Mouse (Mus musculus) limb, embryonic 15.5 days (tissue): Measurements from ENCODE around the gene Rufy2. TPM values are rescaled to one million over a fixed set of nuclear protein-coding genes. Genes with fewer than 3 reads are reported as not detected.
"Not testable (repeated sequence)": the region's sequence is repeated elsewhere in the genome, so short reads cannot be mapped to it uniquely, and the experiment has no call there.

Source experiments
- ATAC-seq: fragments of 200-750 bp; cut with Nextera tagmentation; 2 replicates; pipeline ENCODE4 v1.8.0; 2017; ENCODE audit warnings: low read depth, moderate TSS enrichment; ENCODE audit not compliant: insufficient number of reproducible peaks, low FRiP score, low TSS enrichment
- H3K27ac ChIP-seq: fragments of 300-500 bp; sonication (generic); 2 replicates; pipeline ENCODE4 v1.5.1; 2015; ENCODE audit warnings: moderate library complexity, mild to moderate bottlenecking, inconsistent platforms
- H3K27me3 ChIP-seq: fragments of 300-500 bp; sonication (generic); 2 replicates; pipeline ENCODE4 v1.6.1; 2015; ENCODE audit warnings: inconsistent platforms
- H3K36me3 ChIP-seq: fragments of 300-500 bp; sonication (generic); 2 replicates; pipeline ENCODE4 v1.6.1; 2015; ENCODE audit warnings: inconsistent platforms
- H3K4me1 ChIP-seq: fragments of 300-500 bp; sonication (generic); 2 replicates; pipeline ENCODE4 v1.6.1; 2015; ENCODE audit warnings: inconsistent platforms
- H3K4me2 ChIP-seq: fragments of 300-500 bp; sonication (generic); 2 replicates; pipeline ENCODE4 v1.6.1; 2015; ENCODE audit warnings: mild to moderate bottlenecking, inconsistent platforms
- H3K4me3 ChIP-seq: fragments of 300-500 bp; sonication (generic); 2 replicates; pipeline ENCODE4 v1.5.1; 2015; ENCODE audit warnings: mild to moderate bottlenecking, inconsistent platforms
- H3K9ac ChIP-seq: fragments of 300-500 bp; sonication (generic); 2 replicates; pipeline ENCODE4 v1.6.1; 2015; ENCODE audit warnings: inconsistent platforms
- H3K9me3 ChIP-seq: fragments of 300-500 bp; sonication (generic); 2 replicates; pipeline ENCODE4 v1.6.1; 2016; ENCODE audit warnings: inconsistent platforms
- WGBS: fragments of 180-500 bp; shearing (Covaris S2); methylation state at CpG from one replicate; pipeline ENCODE4 v1.1.7; 2015; 5-methylcytosine and 5-hydroxymethylcytosine counted together
- polyA plus RNA-seq: library from polyadenylated mRNA; unstranded; fragments of >200 nt; fragmentation: Nextera tagmentation; extraction: Ambion mirVana; gene quantifications from 2 replicates; pipeline ENCODE4 v1.2.1, GENCODE M21; 2015

Rufy2 gene
- polyA plus RNA-seq, 1 experiment from 2014 or later = 28.6 TPM

DNA sequence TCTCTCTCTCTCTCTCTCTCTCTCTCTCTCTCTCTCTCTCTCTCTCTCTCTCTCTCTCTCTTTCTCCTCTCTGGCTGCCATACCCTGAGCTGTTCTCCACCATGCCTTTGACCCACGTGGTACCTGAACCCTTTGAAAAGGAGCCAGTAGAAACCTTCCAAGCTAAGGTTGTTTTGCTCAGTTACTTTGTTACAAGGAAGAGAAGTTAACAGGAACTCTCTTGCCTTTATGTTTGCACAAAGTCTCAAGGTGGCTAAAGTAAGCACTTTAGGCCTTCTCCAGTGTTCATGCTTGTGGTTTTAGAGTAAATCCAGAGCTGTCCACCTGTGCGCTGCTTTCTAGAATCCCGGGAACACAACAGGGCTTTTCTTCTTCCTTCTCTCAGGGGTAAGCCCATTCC lies 52.2 kb downstream of the Rufy2 start:
- 80% methylated on average over 3 of the region's 3 CpGs for WGBS
- ATAC-seq = no peak
- no peaks in the 10 kb centered on the region for H3K36me3 ChIP-seq
- no peak overlapping the region for H3K27ac ChIP-seq
- no peaks in the 10 kb centered on the region for H3K27me3 ChIP-seq
- no peaks in the 10 kb centered on the region for H3K4me1 ChIP-seq
- no peak overlapping the region for H3K9ac ChIP-seq
- H3K9me3 ChIP-seq = no peaks in the 10 kb centered on the region
- H3K4me2 ChIP-seq = no peak overlapping the region
- no peak overlapping the region for H3K4me3 ChIP-seq

DNA sequence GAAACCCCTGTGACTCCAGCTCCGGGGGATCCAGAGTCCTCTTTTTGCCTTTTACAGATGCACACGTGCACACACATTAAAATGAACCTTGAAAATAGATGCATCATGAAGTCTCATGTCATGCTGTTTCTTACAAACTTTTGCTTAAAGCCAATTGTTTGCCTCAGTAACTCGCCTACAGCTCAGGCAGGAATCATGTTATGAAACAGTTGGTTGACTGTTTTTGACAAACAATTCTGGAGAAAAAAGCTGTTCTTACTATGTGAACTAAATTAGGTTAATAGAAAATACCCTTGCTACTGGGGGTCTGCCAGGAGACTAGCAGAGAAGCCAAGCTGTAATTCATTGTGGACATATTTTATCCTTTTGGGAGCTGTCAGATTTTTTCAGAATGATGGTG lies 52.9 kb downstream of the Rufy2 start:
- no peak overlapping the region for H3K27ac ChIP-seq

DNA sequence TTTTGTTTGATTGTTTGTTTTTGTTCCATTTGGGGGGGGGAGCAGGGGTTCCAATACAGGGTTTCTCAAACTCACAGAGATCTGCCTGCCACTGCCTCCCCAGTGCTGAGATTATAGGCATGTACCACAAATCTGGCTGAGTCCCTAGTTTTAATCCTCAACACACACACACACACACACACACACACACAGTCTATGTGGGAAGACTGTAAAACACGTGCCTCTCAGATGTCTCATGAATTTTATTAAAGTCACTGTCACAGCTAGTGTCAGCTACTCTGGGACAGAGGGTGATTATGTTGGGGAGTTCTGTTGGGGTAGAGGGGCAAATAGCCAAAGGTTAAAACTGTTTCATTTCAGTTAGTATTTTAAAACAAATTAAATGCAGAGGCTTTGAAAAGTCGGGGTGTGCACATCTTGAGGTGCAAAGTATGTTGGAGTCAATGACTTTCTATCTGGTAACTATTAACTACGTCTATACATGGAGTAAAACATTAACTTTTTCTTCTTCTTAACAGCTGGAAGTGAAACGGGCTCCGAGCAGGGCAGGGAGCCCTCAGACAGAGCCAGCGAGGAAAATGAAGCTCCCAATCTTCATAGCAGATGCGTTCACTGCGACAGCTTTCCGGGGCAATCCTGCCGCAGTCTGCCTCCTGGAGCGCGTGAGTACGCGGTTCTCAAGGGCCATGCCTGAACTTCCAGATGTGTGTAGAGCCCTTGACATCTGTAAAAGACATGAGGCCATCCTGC lies 58.7 kb downstream of the Rufy2 start:
- Histone ChIP-seq H3K4me1 (no peaks in the 10 kb centered on the region), H3K4me3 (no peak overlapping the region), H3K36me3 (no peaks in the 10 kb centered on the region), H3K27ac (no peak overlapping the region), H3K27me3 (no peaks in the 10 kb centered on the region), H3K9ac (no peak overlapping the region), H3K4me2 (no peak overlapping the region), H3K9me3 (no peaks in the 10 kb centered on the region)
- 65% methylated on average over 14 of the region's 14 CpGs for WGBS
- ATAC-seq = no peak

More for the DNA sequence above, 52.9 kb downstream of the Rufy2 start:
- no peaks in the 10 kb centered on the region for H3K36me3 ChIP-seq
- H3K4me3 ChIP-seq = no peak overlapping the region
- ATAC-seq = no peak
- no peaks in the 10 kb centered on the region for H3K27me3 ChIP-seq
- no peaks in the 10 kb centered on the region for H3K4me1 ChIP-seq
- no peak overlapping the region for H3K9ac ChIP-seq
- WGBS = 71% methylated on average over 3 of the region's 3 CpGs
- H3K9me3 ChIP-seq = no peaks in the 10 kb centered on the region
- H3K4me2 ChIP-seq = no peak overlapping the region

DNA sequence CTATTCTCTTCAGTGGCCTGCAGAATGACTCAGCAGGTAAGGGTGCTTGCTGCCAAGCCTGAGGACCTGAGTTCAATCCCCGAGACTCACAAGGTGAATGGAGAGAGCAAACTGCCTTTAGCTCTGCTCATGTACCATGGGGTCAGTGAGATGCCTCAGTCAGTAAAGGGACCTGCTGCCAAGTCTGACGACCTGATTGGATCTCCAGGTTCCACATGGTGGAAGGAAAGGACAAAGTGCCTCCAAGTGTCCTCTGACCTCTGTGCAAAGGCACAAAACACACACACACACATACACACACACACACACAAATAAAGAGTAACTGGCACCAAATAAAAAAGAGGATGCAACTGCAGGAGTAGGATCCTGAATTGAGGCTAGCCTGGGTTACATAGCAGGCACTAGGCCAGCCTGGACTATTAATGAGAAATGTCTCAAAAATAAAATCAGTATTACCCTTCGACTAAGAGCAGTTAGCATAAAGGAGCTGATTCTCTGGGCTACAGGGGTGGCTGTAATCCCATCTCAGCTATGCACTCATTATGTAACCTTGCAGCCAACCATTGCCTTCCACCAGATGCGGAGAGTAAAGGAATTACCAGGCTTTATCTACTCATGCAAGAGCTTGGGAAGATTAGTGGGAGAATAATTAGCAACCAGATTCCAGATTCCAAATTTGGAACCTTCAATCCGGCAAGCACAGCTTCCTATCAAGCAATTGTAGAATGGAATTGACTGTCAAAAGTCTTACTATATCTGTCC lies 60.0 kb downstream of the Rufy2 start:
- 77% methylated on average over 5 of the region's 5 CpGs for WGBS
- H3K4me1 ChIP-seq = no peaks in the 10 kb centered on the region
- no peak overlapping the region for H3K9ac ChIP-seq
- no peaks in the 10 kb centered on the region for H3K36me3 ChIP-seq
- H3K27me3 ChIP-seq = no peaks in the 10 kb centered on the region
- no peak for ATAC-seq
- H3K27ac ChIP-seq = no peak overlapping the region
- H3K9me3 ChIP-seq = no peaks in the 10 kb centered on the region
- no peak overlapping the region for H3K4me3 ChIP-seq
- H3K4me2 ChIP-seq = no peak overlapping the region

DNA sequence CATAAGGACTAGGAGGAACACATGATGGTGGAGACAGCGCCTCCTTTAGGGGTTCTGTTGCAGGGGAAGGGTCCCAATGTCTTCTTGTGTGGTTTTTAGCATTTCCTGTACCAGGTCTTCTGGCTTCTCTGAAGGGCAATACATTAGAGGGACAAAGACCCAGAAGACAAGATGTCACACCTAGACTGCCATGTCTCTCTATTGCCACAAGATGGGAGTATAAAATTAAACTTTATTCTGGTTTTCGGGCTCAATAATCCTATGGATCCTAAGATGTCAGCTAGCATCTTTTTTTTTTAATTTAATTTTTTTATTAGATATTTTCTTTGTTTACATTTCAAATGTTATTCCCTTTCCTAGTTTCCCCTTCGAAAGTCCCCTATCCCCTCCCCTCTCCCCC lies 63.1 kb downstream of the Rufy2 start:
- no peak overlapping the region for H3K9ac ChIP-seq
- H3K9me3 ChIP-seq = no peaks in the 10 kb centered on the region
- ATAC-seq = no peak
- no peaks in the 10 kb centered on the region for H3K4me1 ChIP-seq
- 63% methylated on average over 3 of the region's 3 CpGs for WGBS
- no peaks in the 10 kb centered on the region for H3K27me3 ChIP-seq
- H3K36me3 ChIP-seq = no peaks in the 10 kb centered on the region
- H3K4me2 ChIP-seq = no peak overlapping the region
- no peak overlapping the region for H3K4me3 ChIP-seq
- no peak overlapping the region for H3K27ac ChIP-seq

DNA sequence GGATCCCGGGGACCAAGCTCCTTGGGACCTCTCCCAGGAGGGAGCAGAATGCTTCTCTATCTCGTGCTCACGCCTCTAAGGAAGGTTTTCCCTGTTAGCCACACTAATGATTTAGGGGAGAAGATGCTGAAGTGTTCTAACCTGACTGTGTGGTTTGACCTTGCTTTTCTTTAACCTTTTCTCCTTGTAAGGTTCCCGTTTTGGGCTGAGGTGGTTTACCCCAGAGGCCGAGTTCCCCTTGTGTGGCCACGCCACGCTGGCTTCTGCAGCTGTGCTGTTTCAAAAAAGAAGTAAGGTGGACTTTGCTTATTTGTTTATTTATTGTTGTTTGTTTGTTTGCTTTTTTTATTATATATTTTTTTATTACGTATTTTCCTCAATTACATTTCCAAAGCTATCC lies 67.7 kb downstream of the Rufy2 start:
- H3K9ac ChIP-seq = no peak overlapping the region
- H3K36me3 ChIP-seq = no peaks in the 10 kb centered on the region
- no peaks in the 10 kb centered on the region for H3K4me1 ChIP-seq
- no peaks in the 10 kb centered on the region for H3K9me3 ChIP-seq
- no peak overlapping the region for H3K27ac ChIP-seq
- no peak for ATAC-seq
- H3K27me3 ChIP-seq = no peaks in the 10 kb centered on the region
- 82% methylated on average over 8 of the region's 8 CpGs for WGBS
- H3K4me2 ChIP-seq = no peak overlapping the region
- H3K4me3 ChIP-seq = no peak overlapping the region

DNA sequence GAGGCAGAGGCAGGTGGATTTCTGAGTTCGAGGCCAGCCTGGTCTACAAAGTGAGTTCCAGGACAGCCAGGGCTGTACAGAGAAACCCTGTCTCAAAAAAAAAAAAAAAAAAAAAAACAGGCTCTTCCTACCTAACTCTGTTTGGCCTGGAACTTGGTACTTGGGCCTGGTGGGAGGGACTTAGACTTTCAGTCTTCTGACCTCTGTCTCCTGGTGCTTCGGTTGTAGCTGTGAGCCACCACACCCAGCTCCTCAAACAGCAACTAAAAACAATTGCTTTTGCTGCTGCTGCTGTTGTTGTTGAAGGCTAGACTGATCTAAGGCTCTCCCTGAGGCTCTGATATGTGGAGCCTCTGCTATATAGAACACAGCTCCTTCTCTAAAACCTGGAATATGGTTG lies 69.1 kb downstream of the Rufy2 start:
- no peaks in the 10 kb centered on the region for H3K9me3 ChIP-seq

DNA sequence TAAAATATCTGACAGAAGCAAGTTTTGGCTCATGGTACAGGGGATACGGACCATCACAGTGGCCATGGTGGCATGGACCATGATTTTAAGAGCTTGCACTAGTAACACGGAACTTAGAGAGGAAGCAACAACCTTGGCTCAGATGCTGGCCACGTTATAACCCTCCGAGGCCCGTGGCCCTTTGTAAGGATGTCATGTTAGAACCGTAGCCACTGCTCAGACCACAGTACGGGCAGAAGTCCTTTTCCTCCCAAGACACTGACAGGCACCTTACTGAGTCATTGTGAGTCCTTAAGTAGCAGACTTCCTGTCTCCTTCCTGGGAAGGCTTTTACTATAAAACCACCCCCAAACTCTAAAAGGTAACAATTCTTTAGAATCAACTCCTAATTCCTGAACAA lies 71.2 kb downstream of the Rufy2 start:
- no peak overlapping the region for H3K27ac ChIP-seq
- H3K4me2 ChIP-seq = no peak overlapping the region
- H3K27me3 ChIP-seq = no peaks in the 10 kb centered on the region
- H3K4me3 ChIP-seq = no peak overlapping the region
- no peaks in the 10 kb centered on the region for H3K36me3 ChIP-seq
- WGBS = 78% methylated on average over 7 of the region's 7 CpGs
- ATAC-seq = no peak
- no peak overlapping the region for H3K9ac ChIP-seq
- no peaks in the 10 kb centered on the region for H3K9me3 ChIP-seq
- no peaks in the 10 kb centered on the region for H3K4me1 ChIP-seq

More for the DNA sequence above, 69.1 kb downstream of the Rufy2 start:
- no peaks in the 10 kb centered on the region for H3K4me1 ChIP-seq
- WGBS = 96% methylated on average over 2 of the region's 2 CpGs
- no peak overlapping the region for H3K4me3 ChIP-seq
- no peak overlapping the region for H3K27ac ChIP-seq
- H3K36me3 ChIP-seq = no peaks in the 10 kb centered on the region
- no peaks in the 10 kb centered on the region for H3K27me3 ChIP-seq
- H3K4me2 ChIP-seq = no peak overlapping the region
- ATAC-seq = no peak
- H3K9ac ChIP-seq = no peak overlapping the region

DNA sequence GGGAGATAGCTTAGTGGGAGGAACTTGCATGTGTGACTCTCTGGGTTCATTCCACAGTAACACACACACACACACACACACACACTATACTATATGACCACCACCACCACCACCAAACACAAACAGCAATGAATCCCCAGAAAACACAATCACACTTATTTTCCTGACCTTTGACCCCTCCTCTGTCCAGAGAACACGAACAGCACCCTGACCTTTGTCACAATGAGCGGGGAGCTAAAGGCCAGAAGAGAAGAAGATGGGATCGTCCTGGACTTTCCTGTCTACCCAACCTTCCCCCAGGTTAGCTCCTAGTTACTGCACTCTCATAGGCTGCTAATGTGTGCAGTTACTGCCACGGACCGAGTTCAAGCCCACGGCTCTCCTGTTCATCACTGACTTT lies 72.0 kb downstream of the Rufy2 start:
- no peak overlapping the region for H3K4me3 ChIP-seq
- H3K36me3 ChIP-seq = no peaks in the 10 kb centered on the region
- 81% methylated on average over 6 of the region's 6 CpGs for whole genome bisulfite sequencing
- H3K9ac ChIP-seq = no peak overlapping the region
- H3K4me2 ChIP-seq = no peak overlapping the region
- H3K27ac ChIP-seq = no peak overlapping the region
- no peaks in the 10 kb centered on the region for H3K27me3 ChIP-seq
- H3K4me1 ChIP-seq = 0 out of 2 replicates have a peak, but pooled peaks cover 3% of the 10 kb centered on the region
- H3K9me3 ChIP-seq = no peaks in the 10 kb centered on the region
- no peak for ATAC-seq

DNA sequence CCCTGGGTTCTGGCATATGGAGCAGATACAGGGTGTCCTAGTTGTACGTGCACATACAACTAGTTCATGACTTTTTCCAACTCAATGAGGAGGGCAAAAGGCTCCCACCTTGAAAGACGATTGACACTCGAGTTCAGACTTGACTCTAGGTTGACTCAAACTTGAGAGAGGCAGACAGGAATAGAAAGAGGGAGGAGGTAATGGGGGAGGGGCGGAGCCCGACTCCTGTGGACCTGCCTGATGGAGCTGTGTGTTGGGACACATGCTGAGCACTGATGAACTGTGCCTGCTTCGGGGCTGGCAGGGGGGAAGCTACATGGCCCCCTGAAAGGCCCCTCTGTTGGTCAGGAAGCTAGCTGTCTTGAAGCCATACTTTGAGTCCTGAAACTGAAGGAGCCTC lies 73.0 kb downstream of the Rufy2 start:
- Histone ChIP-seq H3K27ac (no peak overlapping the region), H3K27me3 (no peaks in the 10 kb centered on the region), H3K9ac (no peak overlapping the region), H3K9me3 (no peaks in the 10 kb centered on the region), H3K36me3 (no peaks in the 10 kb centered on the region), H3K4me3 (no peak overlapping the region), H3K4me2 (no peak overlapping the region), H3K4me1 (0 out of 2 replicates have a peak, but pooled peaks cover 3% of the 10 kb centered on the region)
- WGBS = 60% methylated on average over 6 of the region's 6 CpGs
- ATAC-seq = no peak

DNA sequence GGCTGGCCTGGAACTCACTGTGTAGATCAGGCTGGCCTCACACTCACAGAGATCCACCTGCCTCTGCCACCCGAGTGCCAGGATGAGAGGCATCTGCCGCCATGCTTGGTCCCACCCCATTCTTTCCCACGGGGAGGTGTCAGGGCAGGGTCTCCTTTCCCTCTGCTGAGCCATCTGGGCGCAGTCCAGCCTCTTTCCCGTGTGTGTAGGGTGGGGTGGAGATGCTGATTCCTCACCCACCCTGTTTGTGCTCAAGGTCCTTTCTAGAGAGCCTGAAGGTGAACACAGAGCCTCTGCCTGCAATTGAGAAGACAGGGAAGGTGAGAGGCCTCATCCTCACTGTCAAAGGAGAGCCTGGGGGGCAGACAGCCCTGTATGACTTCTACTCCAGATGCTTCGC lies 74.0 kb downstream of the Rufy2 start:
- not testable (repeated sequence) for H3K27ac ChIP-seq, H3K9me3 ChIP-seq, H3K9ac ChIP-seq, ATAC-seq, H3K4me1 ChIP-seq, H3K4me2 ChIP-seq, H3K27me3 ChIP-seq, H3K36me3 ChIP-seq, H3K4me3 ChIP-seq
- WGBS = 83% methylated on average over 6 of the region's 6 CpGs

DNA sequence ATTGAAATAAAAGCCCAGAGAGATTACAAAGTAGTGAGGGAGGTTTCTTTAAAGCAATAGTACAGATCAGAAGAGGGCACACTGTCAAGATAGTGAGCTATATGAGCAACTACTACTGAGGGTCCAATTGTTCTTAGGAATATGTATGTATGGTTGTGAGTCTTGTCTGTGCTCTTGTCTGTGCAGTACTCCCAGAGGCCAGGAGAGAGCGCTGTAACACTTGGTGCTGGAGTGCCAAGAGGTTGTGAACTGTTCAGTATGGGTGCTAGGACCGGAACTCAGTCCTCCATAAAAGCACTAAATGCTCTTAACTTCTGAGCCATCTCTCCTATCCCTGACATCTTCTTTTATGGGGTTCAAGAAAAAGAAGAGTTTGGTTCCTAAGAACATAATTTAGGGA lies 74.6 kb downstream of the Rufy2 start:
- Histone ChIP-seq H3K9me3 (no peaks in the 10 kb centered on the region), H3K9ac (no peak overlapping the region), H3K36me3 (no peaks in the 10 kb centered on the region), H3K4me2 (no peak overlapping the region), H3K27me3 (no peaks in the 10 kb centered on the region), H3K27ac (no peak overlapping the region), H3K4me1 (0 out of 2 replicates have a peak, but pooled peaks cover 3% of the 10 kb centered on the region), H3K4me3 (no peak overlapping the region)
- no peak for ATAC-seq
- WGBS = 72% methylated on average over 2 of the region's 2 CpGs
